Mouse (Mus musculus) lung, adult 2 months (tissue): ENCODE results near the gene Top2a.

Source experiments
- CTCF ChIP-seq: fragments of 200-500 bp; IDR thresholded peaks from 2 replicates; pipeline ENCODE4 v1.5.1; 2011; ENCODE audit warnings: mild to moderate bottlenecking, low read length, control low read depth; ENCODE audit not compliant: insufficient read depth
- POLR2A ChIP-seq: fragments of 200-500 bp; IDR thresholded peaks from 2 replicates; pipeline ENCODE4 v1.6.1; 2011; ENCODE audit warnings: low read depth, mild to moderate bottlenecking, control low read depth, low read length, borderline replicate concordance; ENCODE audit errors: extremely low read depth

DNA sequence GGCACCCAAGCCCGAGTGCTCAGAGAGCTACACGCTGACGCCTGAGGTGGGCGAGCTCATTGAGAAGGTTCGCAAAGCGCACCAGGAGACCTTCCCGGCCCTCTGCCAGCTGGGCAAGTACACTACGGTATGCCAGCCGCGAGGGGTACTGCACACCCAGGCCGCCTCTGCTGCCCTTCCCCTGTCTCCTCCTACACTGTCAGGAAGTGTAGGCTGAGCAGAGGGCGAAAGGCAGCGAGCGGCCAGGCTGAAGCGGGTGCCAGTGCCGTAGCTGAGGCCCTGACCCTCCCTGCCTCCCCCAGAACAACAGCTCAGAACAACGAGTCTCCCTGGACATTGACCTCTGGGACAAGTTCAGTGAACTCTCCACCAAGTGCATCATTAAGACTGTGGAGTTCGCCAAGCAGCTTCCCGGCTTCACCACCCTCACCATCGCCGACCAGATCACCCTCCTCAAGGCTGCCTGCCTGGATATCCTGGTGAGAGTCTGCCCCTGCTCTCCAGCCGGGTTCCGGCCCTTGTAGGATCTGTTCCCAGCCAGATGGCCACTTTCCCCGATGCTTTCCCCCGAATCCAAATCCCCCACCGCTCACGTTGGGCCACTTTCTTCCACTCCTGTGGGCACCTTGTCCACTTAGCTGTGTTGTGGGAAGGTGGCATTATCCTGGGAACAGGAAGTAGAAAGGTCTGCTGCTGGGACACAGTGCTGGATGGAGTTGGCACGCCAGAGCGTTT lies 53.6 kb downstream of the Top2a start:
- TF ChIP-seq POLR2A (no peak), CTCF (no peak)
